Mouse (Mus musculus) heart, adult 2 months (tissue): ENCODE measurements around the gene Slc47a2. TPM values are rescaled to one million over a fixed set of nuclear protein-coding genes. Genes with fewer than 3 reads are reported as not detected.

Experiments used
- DNase-seq, 2 experiments: peaks; one replicate each; pipeline ENCODE4 v3.0.0; 2021
- H3K27ac ChIP-seq: fragments of 200-600 bp; 2 replicates; pipeline ENCODE4 v1.8.1; 2022
- H3K27me3 ChIP-seq: fragments of 200-500 bp; 2 replicates; pipeline ENCODE4 v1.6.1; 2012; ENCODE audit warnings: mild to moderate bottlenecking, low read length, inconsistent platforms, mixed read lengths; ENCODE audit not compliant: control insufficient read depth, insufficient read depth
- H3K36me3 ChIP-seq: fragments of 200-500 bp; 2 replicates; pipeline ENCODE4 v1.6.1; 2012; ENCODE audit warnings: low read length, inconsistent platforms; ENCODE audit not compliant: control insufficient read depth, insufficient read depth
- H3K4me1 ChIP-seq: fragments of 200-500 bp; 2 replicates; pipeline ENCODE4 v1.6.1; 2011; ENCODE audit warnings: low read length; ENCODE audit not compliant: control insufficient read depth, insufficient read depth
- H3K4me3 ChIP-seq: fragments of 200-600 bp; 2 replicates; pipeline ENCODE4 v1.8.1; 2022
- H3K79me2 ChIP-seq: fragments of 200-500 bp; replicated peaks from 2 replicates; pipeline ENCODE4 v1.6.1; 2012; ENCODE audit warnings: mild to moderate bottlenecking, inconsistent platforms, low read length, moderate library complexity, mixed read lengths; ENCODE audit not compliant: control insufficient read depth, insufficient read depth
- H3K9ac ChIP-seq: fragments of 200-500 bp; 2 replicates; pipeline ENCODE4 v1.6.1; 2012; ENCODE audit warnings: low read depth, mild to moderate bottlenecking, control low read depth, inconsistent platforms, low read length, mixed read lengths
- CTCF ChIP-seq: fragments of 200-600 bp; IDR thresholded peaks from 2 replicates; pipeline ENCODE4 v1.8.1; 2022; ENCODE audit warnings: antibody characterized with exemption, mild to moderate bottlenecking, moderate library complexity
- EP300 ChIP-seq: fragments of 200-500 bp; IDR thresholded peaks from 2 replicates; pipeline ENCODE4 v1.6.1; 2011; ENCODE audit warnings: low read depth, low read length, control low read depth; ENCODE audit not compliant: insufficient read depth
- POLR2A ChIP-seq: fragments of 200-500 bp; IDR thresholded peaks from 2 replicates; pipeline ENCODE4 v1.6.1; 2011; ENCODE audit warnings: mild to moderate bottlenecking, low read depth, low read length, control low read depth; ENCODE audit not compliant: insufficient read depth
- WGBS: fragments of 180-500 bp; shearing (Covaris S2); methylation state at CpG from one replicate; pipeline ENCODE4 v1.1.7; 2018; 5-methylcytosine and 5-hydroxymethylcytosine counted together
- intact Hi-C: fragments of 180-260 bp; cut with DNase I; formaldehyde crosslinking; loops from one replicate; pipeline ENCODE4 v1.15.1; 2025
- long read RNA-seq: library from polyadenylated mRNA; stranded (forward); transcript quantifications from one replicate; pipeline ENCODE4 v2.0.0, GENCODE M21; 2021
- polyA plus RNA-seq: library from polyadenylated mRNA; depleted of rRNA; stranded (reverse); fragments of >200 nt; gene quantifications from 2 replicates; pipeline ENCODE4 v1.2.3, GENCODE M21; 2012; rRNA removed
- total RNA-seq, 2 experiments: library from RNA; stranded (reverse); gene quantifications; 2 replicates each; pipeline ENCODE4 v1.2.3; 2021

Slc47a2 gene
- total RNA-seq (not detected), polyA plus RNA-seq (0.04 and 0.12 TPM in 2 replicates)
- long read RNA-seq = 0 reads

- H3K27me3 ChIP-seq = peaks cover 2% of the 10 kb centered on the region; the same call in 1 of the 2 replicates
- intact Hi-C loops = loop anchor here (2.0 to 10.0 kb wide), 2 partner anchors 110 to 372 kb away; no protein-coding TSS in a partner anchor
- no peak within 1 kb of the TSS for H3K27ac ChIP-seq
- peak; percentile 17 to 54 for DNase-seq
- no peaks in the 10 kb centered on the region for H3K4me1 ChIP-seq
- H3K36me3 ChIP-seq = no peaks in the 10 kb centered on the region
- peak within 1 kb of the TSS; percentile 39 for H3K4me3 ChIP-seq
- TF ChIP-seq EP300 (no peak), CTCF (peak; percentile 65), POLR2A (no peak)
- WGBS = 6% methylated on average over 61 of the region's 61 CpGs
- peak within 1 kb of the TSS; percentile 46; the same call in 1 of the 2 replicates for H3K9ac ChIP-seq
- no peaks in the 10 kb centered on the region for H3K79me2 ChIP-seq
These were observed at the start of gene Slc47a2 for GRCm38 (mm10) chr11:61342505-61343420. Gene Slc47a2 (minus strand): TSS chr11:61342860.

- intact Hi-C loops = loop anchor here (1.0 to 5.0 kb wide), 4 partner anchors 40 to 282 kb away; no protein-coding TSS in a partner anchor
- H3K36me3 ChIP-seq = no peaks in the 10 kb centered on the region
- no peaks in the 10 kb centered on the region for H3K79me2 ChIP-seq
- no peak overlapping the region for H3K9ac ChIP-seq
- no peak overlapping the region for H3K27ac ChIP-seq
- H3K4me1 ChIP-seq = no peaks in the 10 kb centered on the region
- H3K4me3 ChIP-seq = no peak overlapping the region
- DNase-seq = no peak
- H3K27me3 ChIP-seq = no peaks in the 10 kb centered on the region
- no peak for TF ChIP-seq CTCF
- TF ChIP-seq EP300 = no peak
- TF ChIP-seq POLR2A = no peak
- 72% methylated on average over 4 of the region's 4 CpGs for WGBS
These were observed 46.3 kb upstream of the Slc47a2 start for GRCm38 (mm10) chr11:61388936-61389335.

- Histone ChIP-seq H3K79me2 (no peaks in the 10 kb centered on the region), H3K4me1 (no peaks in the 10 kb centered on the region), H3K9ac (no peak overlapping the region), H3K27ac (no peak overlapping the region), H3K27me3 (no peaks in the 10 kb centered on the region), H3K4me3 (no peak overlapping the region), H3K36me3 (no peaks in the 10 kb centered on the region)
- peak in 1 of 2 experiments; percentile 31 for DNase-seq
- intact Hi-C loops = loop anchor here (1.0 to 5.0 kb wide), 4 partner anchors 39 to 281 kb away; no protein-coding TSS in a partner anchor
- whole genome bisulfite sequencing = 59% methylated on average over 6 of the region's 6 CpGs
- peak; percentile 68 for TF ChIP-seq CTCF
- no peak for TF ChIP-seq POLR2A
These were observed 45.4 kb upstream of the Slc47a2 start for GRCm38 (mm10) chr11:61388012-61388411.

- Histone ChIP-seq H3K79me2 (no peaks in the 10 kb centered on the region), H3K27ac (no peak overlapping the region), H3K9ac (no peak overlapping the region), H3K36me3 (no peaks in the 10 kb centered on the region), H3K4me3 (no peak overlapping the region), H3K27me3 (no peaks in the 10 kb centered on the region), H3K4me1 (no peaks in the 10 kb centered on the region)
- 67% methylated on average over 6 of the region's 6 CpGs for WGBS
- intact Hi-C loops = loop anchor here (5.0 kb wide), 1 partner anchor 280 kb away; no protein-coding TSS in a partner anchor
- no peak for DNase-seq
- no peak for TF ChIP-seq EP300
- no peak for TF ChIP-seq POLR2A
- TF ChIP-seq CTCF = no peak
These were observed 44.6 kb upstream of the Slc47a2 start for GRCm38 (mm10) chr11:61387233-61387632.

GRCm38 (mm10) chr11:61385725-61386124, 43.1 kb upstream of the Slc47a2 start:
- TF ChIP-seq POLR2A = no peak
- no peak for DNase-seq
- H3K79me2 ChIP-seq = no peaks in the 10 kb centered on the region
- no peak overlapping the region for H3K9ac ChIP-seq
- intact Hi-C loops = loop anchor here (5.0 kb wide), 1 partner anchor 278 kb away; no protein-coding TSS in a partner anchor
- H3K27me3 ChIP-seq = no peaks in the 10 kb centered on the region
- no peak overlapping the region for H3K4me3 ChIP-seq
- WGBS = 51% methylated on average over 4 of the region's 4 CpGs
- H3K4me1 ChIP-seq = no peaks in the 10 kb centered on the region
- H3K27ac ChIP-seq = no peak overlapping the region
- no peaks in the 10 kb centered on the region for H3K36me3 ChIP-seq

- 64% methylated on average over 1 of the region's 1 CpGs for WGBS
- peaks cover 4% of the 10 kb centered on the region; the same call in 1 of the 2 replicates for H3K27me3 ChIP-seq
- no peaks in the 10 kb centered on the region; the same call in 1 of the 2 replicates for H3K4me1 ChIP-seq
- H3K27ac ChIP-seq = no peak overlapping the region
- H3K36me3 ChIP-seq = no peaks in the 10 kb centered on the region
- DNase-seq = no peak
- TF ChIP-seq EP300 = no peak
- TF ChIP-seq CTCF = no peak
- TF ChIP-seq POLR2A = no peak
- H3K4me3 ChIP-seq = no peak overlapping the region
- H3K9ac ChIP-seq = no peak overlapping the region
- no peaks in the 10 kb centered on the region for H3K79me2 ChIP-seq
- intact Hi-C loops = no loop called here
These were observed 38.6 kb upstream of the Slc47a2 start for GRCm38 (mm10) chr11:61381272-61381671.
